Comparison of ENCODE assay signal across 14 mouse cellular contexts in the genomic region with DNA sequence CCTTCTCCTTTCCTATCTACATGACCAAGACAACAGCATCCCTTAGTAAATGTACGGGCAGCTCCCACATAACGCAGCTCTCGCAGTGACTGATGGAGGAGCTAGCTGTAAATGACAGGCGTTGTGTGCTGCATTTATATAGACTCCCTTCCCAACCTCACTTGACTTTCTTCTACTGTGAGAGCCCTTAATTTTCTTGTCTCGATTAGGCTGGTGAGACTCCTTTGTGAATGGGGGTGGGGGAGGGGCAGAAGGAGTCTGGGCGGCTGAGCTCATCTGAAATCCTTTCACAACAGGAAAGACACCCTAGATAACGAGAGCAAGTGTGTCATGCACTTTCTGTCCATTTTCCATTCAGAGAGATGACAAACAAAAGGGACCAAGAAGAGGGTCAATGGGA.
"Had no signal": no experiment of that assay in that cellular context is flagged by ENCODE, and none has a peak within 500 bp of the region (broad histone marks: within the 10 kb centered on the region; RNA-seq: fewer than 3 reads in every experiment).

No protein-coding gene starts in this region.

- H3K9ac ChIP-seq: limb, embryonic 12.5 days; liver, embryonic 13.5 days; liver, postnatal 0 days; lung, embryonic 15.5 days; midbrain, embryonic 12.5 days had no signal

- H3K27me3 ChIP-seq: limb, embryonic 12.5 days; liver, embryonic 13.5 days; lung, embryonic 15.5 days; megakaryocyte, embryonic 14.5 days; midbrain, embryonic 12.5 days had no signal

- H3K27ac ChIP-seq: kidney, postnatal 0 days; limb, embryonic 12.5 days; liver, embryonic 13.5 days; lung, embryonic 15.5 days; macrophage; midbrain, embryonic 12.5 days; stomach, postnatal 0 days had no signal

- DNase-seq: kidney, adult 9 months; kidney, postnatal 36 days; liver; liver, embryonic 13.5 days; liver, postnatal 0 days; lung, postnatal 14 days; thymus, postnatal 4 days had no signal

- H3K4me2 ChIP-seq: limb, embryonic 12.5 days; liver, embryonic 13.5 days; lung, embryonic 15.5 days; midbrain, embryonic 12.5 days had no signal

- ATAC-seq: liver, postnatal 0 days had no signal

- H3K4me1 ChIP-seq: limb, embryonic 12.5 days; lung, embryonic 15.5 days had no signal

- H3K36me3 ChIP-seq: limb, embryonic 12.5 days; liver, embryonic 13.5 days; lung, embryonic 15.5 days; midbrain, embryonic 12.5 days had no signal

- H3K9me3 ChIP-seq: limb, embryonic 12.5 days; lung, embryonic 15.5 days; midbrain, embryonic 12.5 days had no signal

- H3K4me3 ChIP-seq: limb, embryonic 12.5 days; liver, embryonic 13.5 days; lung, embryonic 15.5 days; megakaryocyte, embryonic 14.5 days; midbrain, embryonic 12.5 days had no signal
